In genomic region chr3:136802595-136802994, GRCm38 (mm10) we compare ENCODE assay signal across 11 mouse cellular contexts.
DNase-seq lines count a peak whose midpoint lies in the region; ATAC-seq and TF ChIP-seq lines count a peak whose summit lies in the region.
"Had no signal": no experiment of that assay in that cellular context is flagged by ENCODE, and none has a peak within 500 bp of the region (broad histone marks: within the 10 kb centered on the region; RNA-seq: fewer than 3 reads in every experiment).

No protein-coding gene starts in this region.

- H3K4me3 ChIP-seq in hindbrain, embryonic 10.5 days = no peak overlapping the region
- H3K4me3 ChIP-seq in hindbrain, embryonic 14.5 days (replicated peaks; ENCODE audit: low read length) = no peak overlapping the region
- H3K4me3 ChIP-seq in liver, embryonic 12.5 days = no peak overlapping the region
- no peak overlapping the region for H3K4me3 ChIP-seq in liver, postnatal 0 days (ENCODE audit: low read depth, low read length)
- H3K4me3 ChIP-seq: forebrain, embryonic 12.5 days; liver, embryonic 15.5 days; megakaryocyte, embryonic 14.5 days had no signal

- H3K9ac ChIP-seq in hindbrain, embryonic 14.5 days = no peak overlapping the region
- no peak overlapping the region for H3K9ac ChIP-seq in liver, embryonic 12.5 days
- H3K9ac ChIP-seq in liver, postnatal 0 days (replicated peaks) = no peak overlapping the region
- H3K9ac ChIP-seq: forebrain, embryonic 12.5 days; liver, embryonic 15.5 days had no signal

- no peak for ATAC-seq in hindbrain, embryonic 14.5 days (ENCODE audit: low FRiP score)
- no peak for ATAC-seq in liver, embryonic 12.5 days
- no peak for ATAC-seq in liver, postnatal 0 days
- no peak for ATAC-seq in erythroblast, adult 5-6 weeks (replicated peaks; ENCODE audit: low FRiP score, poor library complexity, severe bottlenecking)

- no peaks in the 10 kb centered on the region for H3K27me3 ChIP-seq in hindbrain, embryonic 10.5 days (ENCODE audit: insufficient read depth, poor library complexity, severe bottlenecking)
- no peaks in the 10 kb centered on the region for H3K27me3 ChIP-seq in hindbrain, embryonic 14.5 days (ENCODE audit: control insufficient read depth, insufficient read depth, low read length)
- no peaks in the 10 kb centered on the region for H3K27me3 ChIP-seq in liver, embryonic 12.5 days (replicated peaks)
- no peaks in the 10 kb centered on the region for H3K27me3 ChIP-seq in liver, postnatal 0 days (ENCODE audit: insufficient read depth, low read length)
- H3K27me3 ChIP-seq: forebrain, embryonic 12.5 days; liver, embryonic 15.5 days; megakaryocyte, embryonic 14.5 days had no signal

- no peaks in the 10 kb centered on the region for H3K36me3 ChIP-seq in hindbrain, embryonic 10.5 days
- peaks cover 11% of the 10 kb centered on the region for H3K36me3 ChIP-seq in hindbrain, embryonic 14.5 days (replicated peaks; ENCODE audit: control insufficient read depth, insufficient read depth)
- peaks cover 5% of the 10 kb centered on the region; the same call in 1 of the 2 replicates for H3K36me3 ChIP-seq in liver, embryonic 12.5 days
- 0 out of 2 replicates have a peak, but pooled peaks cover 16% of the 10 kb centered on the region for H3K36me3 ChIP-seq in liver, postnatal 0 days (replicated peaks; ENCODE audit: insufficient read depth, low read length)
- H3K36me3 ChIP-seq: forebrain, embryonic 12.5 days; liver, embryonic 15.5 days had no signal

- 0 out of 2 replicates have a peak, but pooled peaks cover 4% of the 10 kb centered on the region for H3K4me1 ChIP-seq in hindbrain, embryonic 10.5 days (replicated peaks)
- no peaks in the 10 kb centered on the region for H3K4me1 ChIP-seq in hindbrain, embryonic 14.5 days (replicated peaks; ENCODE audit: control insufficient read depth, insufficient read depth, low read length)
- no peaks in the 10 kb centered on the region for H3K4me1 ChIP-seq in liver, embryonic 12.5 days
- H3K4me1 ChIP-seq in liver, postnatal 0 days (ENCODE audit: insufficient read depth) = no peaks in the 10 kb centered on the region
- H3K4me1 ChIP-seq: forebrain, embryonic 12.5 days; liver, embryonic 15.5 days had no signal

- 74% methylated on average over 4 of the region's 4 CpGs for WGBS in hindbrain, embryonic 10.5 days
- 86% methylated on average over 4 of the region's 4 CpGs for WGBS in hindbrain, embryonic 14.5 days
- WGBS in liver, embryonic 12.5 days (ENCODE audit: insufficient replicate concordance) = 85% methylated on average over 4 of the region's 4 CpGs
- 82% methylated on average over 4 of the region's 4 CpGs for WGBS in liver, postnatal 0 days (ENCODE audit: insufficient replicate concordance)

- TF ChIP-seq EP300 in liver, postnatal 0 days (IDR thresholded peaks at IDR 0.05; ENCODE audit: low read depth) = no peak

- intact Hi-C loops in heart, postnatal 14 days (cut with DNase I) = no loop called here

- no peak for TF ChIP-seq CTCF in liver, postnatal 0 days (IDR thresholded peaks at IDR 0.05; ENCODE audit: low read depth)

- H3K27ac ChIP-seq in hindbrain, embryonic 10.5 days = no peak overlapping the region
- no peak overlapping the region for H3K27ac ChIP-seq in hindbrain, embryonic 14.5 days
- H3K27ac ChIP-seq in liver, embryonic 12.5 days = no peak overlapping the region
- no peak overlapping the region for H3K27ac ChIP-seq in liver, postnatal 0 days (ENCODE audit: low read depth)
- H3K27ac ChIP-seq: forebrain, embryonic 12.5 days; liver, embryonic 15.5 days had no signal

- DNase-seq in hindbrain, embryonic 10.5 days (ENCODE audit: low spot score) = peak; percentile 6
- DNase-seq in hindbrain, embryonic 14.5 days (ENCODE audit: low spot score) = no peak
- peak; percentile 77 for DNase-seq in brain, adult 2 months (ENCODE audit: low read depth, low spot score)
- DNase-seq in cerebellum, postnatal 25 days = peak; percentile 48 to 58
- DNase-seq in heart, postnatal 14 days = peak; percentile 49 to 72
- no peak for DNase-seq in liver, postnatal 0 days

- H3K4me2 ChIP-seq in hindbrain, embryonic 14.5 days (replicated peaks) = no peak overlapping the region
- no peak overlapping the region for H3K4me2 ChIP-seq in liver, embryonic 12.5 days
- no peak overlapping the region for H3K4me2 ChIP-seq in liver, postnatal 0 days (ENCODE audit: low read depth, low read length)
- H3K4me2 ChIP-seq: forebrain, embryonic 12.5 days; liver, embryonic 15.5 days had no signal

- H3K9me3 ChIP-seq in hindbrain, embryonic 10.5 days = no peaks in the 10 kb centered on the region
- H3K9me3 ChIP-seq in hindbrain, embryonic 14.5 days (ENCODE audit: control insufficient read depth, low read length) = no peaks in the 10 kb centered on the region
- H3K9me3 ChIP-seq in liver, embryonic 12.5 days (replicated peaks) = no peaks in the 10 kb centered on the region
- no peaks in the 10 kb centered on the region for H3K9me3 ChIP-seq in liver, postnatal 0 days (ENCODE audit: low read length)
- H3K9me3 ChIP-seq: forebrain, embryonic 12.5 days; liver, embryonic 15.5 days had no signal

Comparison
In these comparisons a context has a peak if more than half of its experiments do, and no peak if none do; other contexts are left out.
1. DNase-seq: peak in hindbrain, embryonic 10.5 days (single experiment), brain, adult 2 months (single experiment), cerebellum, postnatal 25 days (2 of 2) and heart, postnatal 14 days (2 of 2); none in hindbrain, embryonic 14.5 days (single experiment) and liver, postnatal 0 days (single experiment).